Mouse (Mus musculus): ENCODE results near the gene Prlr.

Prlr gene

GRCm38 (mm10) chr15:10267251-10267650, 90.2 kb downstream of the Prlr start:
- Histone ChIP-seq H3K27me3 (ENCODE audit: insufficient read depth, low read length) (no peaks in the 10 kb centered on the region), H3K4me3 (replicated peaks; ENCODE audit: low read length) (no peak overlapping the region), H3K9me3 (ENCODE audit: low read length) (no peaks in the 10 kb centered on the region), H3K4me1 (replicated peaks; ENCODE audit: low read depth, low read length) (no peaks in the 10 kb centered on the region), H3K36me3 (ENCODE audit: insufficient read depth, low read length) (no peaks in the 10 kb centered on the region)
- no peak for TF ChIP-seq POU5F1 (IDR thresholded peaks at IDR 0.05; ENCODE audit: borderline replicate concordance, low read length)
- no peak for TF ChIP-seq CTCF (conservative IDR thresholded peaks at IDR 0.05; ENCODE audit: low read length)
- TF ChIP-seq NANOG (IDR thresholded peaks at IDR 0.05; ENCODE audit: borderline replicate concordance, low read length) = no peak

- Histone ChIP-seq H3K36me3 (ENCODE audit: insufficient read depth, low read length) (no peaks in the 10 kb centered on the region), H3K27me3 (ENCODE audit: insufficient read depth, low read length) (no peaks in the 10 kb centered on the region), H3K4me3 (replicated peaks; ENCODE audit: low read length) (no peak overlapping the region), H3K9me3 (ENCODE audit: low read length) (no peaks in the 10 kb centered on the region), H3K4me1 (replicated peaks; ENCODE audit: low read depth, low read length) (0 out of 2 replicates have a peak, but pooled peaks cover 4% of the 10 kb centered on the region)
- TF ChIP-seq CTCF (conservative IDR thresholded peaks at IDR 0.05; ENCODE audit: low read length) (no peak), POU5F1 (IDR thresholded peaks at IDR 0.05; ENCODE audit: borderline replicate concordance, low read length) (no peak), NANOG (IDR thresholded peaks at IDR 0.05; ENCODE audit: borderline replicate concordance, low read length) (no peak)
These were observed 99.3 kb downstream of the Prlr start for GRCm38 (mm10) chr15:10276386-10276785.

- no peaks in the 10 kb centered on the region for H3K36me3 ChIP-seq (ENCODE audit: insufficient read depth, low read length)
- no peaks in the 10 kb centered on the region for H3K27me3 ChIP-seq (ENCODE audit: insufficient read depth, low read length)
- peaks cover 4% of the 10 kb centered on the region; the same call in 1 of the 2 replicates for H3K9me3 ChIP-seq (ENCODE audit: low read length)
- H3K4me3 ChIP-seq (replicated peaks; ENCODE audit: low read length) = no peak overlapping the region
- TF ChIP-seq NANOG (IDR thresholded peaks at IDR 0.05; ENCODE audit: borderline replicate concordance, low read length) (no peak), CTCF (conservative IDR thresholded peaks at IDR 0.05; ENCODE audit: low read length) (no peak), POU5F1 (IDR thresholded peaks at IDR 0.05; ENCODE audit: borderline replicate concordance, low read length) (no peak)
- 0 out of 2 replicates have a peak, but pooled peaks cover 4% of the 10 kb centered on the region for H3K4me1 ChIP-seq (replicated peaks; ENCODE audit: low read depth, low read length)
These were observed 100.4 kb downstream of the Prlr start for GRCm38 (mm10) chr15:10277461-10277860.

GRCm38 (mm10) chr15:10281546-10281945, 104.5 kb downstream of the Prlr start:
- no peak overlapping the region for H3K4me3 ChIP-seq (replicated peaks; ENCODE audit: low read length)
- peaks cover 6% of the 10 kb centered on the region; the same call in 1 of the 2 replicates for H3K9me3 ChIP-seq (ENCODE audit: low read length)
- H3K36me3 ChIP-seq (ENCODE audit: insufficient read depth, low read length) = no peaks in the 10 kb centered on the region
- TF ChIP-seq CTCF (conservative IDR thresholded peaks at IDR 0.05; ENCODE audit: low read length) (no peak), POU5F1 (IDR thresholded peaks at IDR 0.05; ENCODE audit: borderline replicate concordance, low read length) (no peak), NANOG (IDR thresholded peaks at IDR 0.05; ENCODE audit: borderline replicate concordance, low read length) (no peak)
- 0 out of 2 replicates have a peak, but pooled peaks cover 2% of the 10 kb centered on the region for H3K4me1 ChIP-seq (replicated peaks; ENCODE audit: low read depth, low read length)
- H3K27me3 ChIP-seq (ENCODE audit: insufficient read depth, low read length) = no peaks in the 10 kb centered on the region

DNA sequence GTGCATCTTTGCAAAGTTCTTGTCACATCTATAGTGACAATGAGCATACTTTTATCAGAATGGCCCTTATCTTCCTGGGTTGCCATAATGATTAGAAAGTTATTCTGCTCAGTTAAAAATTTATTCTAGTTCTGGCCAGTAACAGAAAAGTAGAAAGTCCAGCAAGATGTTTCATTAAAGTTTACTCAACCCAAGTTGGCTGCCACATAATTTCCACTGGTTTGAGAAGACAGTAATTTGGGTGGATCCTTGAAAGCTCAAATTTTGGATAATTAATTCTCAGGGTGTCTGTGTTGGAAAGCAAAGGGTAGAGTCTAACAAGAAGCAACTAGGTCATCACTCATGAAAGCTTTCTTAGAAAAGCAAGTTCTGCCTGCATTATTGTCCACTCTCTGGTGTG, 106.6 kb downstream of the Prlr start:
- Histone ChIP-seq H3K27me3 (ENCODE audit: insufficient read depth, low read length) (no peaks in the 10 kb centered on the region), H3K4me1 (replicated peaks; ENCODE audit: low read depth, low read length) (no peaks in the 10 kb centered on the region)
- TF ChIP-seq POU5F1 (IDR thresholded peaks at IDR 0.05; ENCODE audit: borderline replicate concordance, low read length) (no peak), NANOG (IDR thresholded peaks at IDR 0.05; ENCODE audit: borderline replicate concordance, low read length) (no peak), CTCF (conservative IDR thresholded peaks at IDR 0.05; ENCODE audit: low read length) (no peak)

GRCm38 (mm10) chr15:10296570-10296969, 119.5 kb downstream of the Prlr start:
- Histone ChIP-seq H3K9me3 (ENCODE audit: low read length) (0 out of 2 replicates have a peak, but pooled peaks cover 4% of the 10 kb centered on the region), H3K4me1 (replicated peaks; ENCODE audit: low read depth, low read length) (peaks cover 8% of the 10 kb centered on the region; the same call in 1 of the 2 replicates), H3K36me3 (ENCODE audit: insufficient read depth, low read length) (no peaks in the 10 kb centered on the region), H3K27me3 (ENCODE audit: insufficient read depth, low read length) (no peaks in the 10 kb centered on the region), H3K4me3 (replicated peaks; ENCODE audit: low read length) (no peak overlapping the region)
- TF ChIP-seq CTCF (conservative IDR thresholded peaks at IDR 0.05; ENCODE audit: low read length) (no peak), POU5F1 (IDR thresholded peaks at IDR 0.05; ENCODE audit: borderline replicate concordance, low read length) (no peak), NANOG (IDR thresholded peaks at IDR 0.05; ENCODE audit: borderline replicate concordance, low read length) (no peak)

More for the DNA sequence above, 106.6 kb downstream of the Prlr start:
- H3K9me3 ChIP-seq (ENCODE audit: low read length) = peaks cover 6% of the 10 kb centered on the region; the same call in 1 of the 2 replicates
- no peak overlapping the region for H3K4me3 ChIP-seq (replicated peaks; ENCODE audit: low read length)
- H3K36me3 ChIP-seq (ENCODE audit: insufficient read depth, low read length) = no peaks in the 10 kb centered on the region

GRCm38 (mm10) chr15:10298058-10298457, 121.0 kb downstream of the Prlr start:
- H3K4me3 ChIP-seq (replicated peaks; ENCODE audit: low read length) = no peak overlapping the region
- H3K27me3 ChIP-seq (ENCODE audit: insufficient read depth, low read length) = no peaks in the 10 kb centered on the region

DNA sequence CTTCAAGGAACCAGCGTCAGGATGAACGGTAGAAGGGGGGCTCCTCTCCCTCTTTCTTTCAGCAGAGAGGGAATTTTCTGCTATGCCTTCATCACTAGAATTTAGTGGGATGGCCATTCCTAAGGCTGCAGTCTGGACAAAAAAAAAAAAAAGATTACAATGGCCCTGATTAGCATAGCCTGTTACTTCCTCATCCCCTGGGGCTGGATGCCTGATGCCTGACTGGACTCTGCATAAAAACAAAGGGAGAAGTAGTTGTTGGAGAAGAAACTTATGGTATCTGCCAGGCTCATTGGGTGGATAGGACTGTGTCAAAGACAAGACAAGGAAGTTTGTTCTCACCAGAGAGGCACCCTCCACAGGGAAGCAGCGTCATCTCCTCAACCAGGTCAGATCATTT, 122.4 kb downstream of the Prlr start:
- no peaks in the 10 kb centered on the region for H3K36me3 ChIP-seq (ENCODE audit: insufficient read depth, low read length)
- no peaks in the 10 kb centered on the region for H3K27me3 ChIP-seq (ENCODE audit: insufficient read depth, low read length)
- H3K4me3 ChIP-seq (replicated peaks; ENCODE audit: low read length) = no peak overlapping the region
- no peak for TF ChIP-seq NANOG (IDR thresholded peaks at IDR 0.05; ENCODE audit: borderline replicate concordance, low read length)
- no peak for TF ChIP-seq CTCF (conservative IDR thresholded peaks at IDR 0.05; ENCODE audit: low read length)
- no peak for TF ChIP-seq POU5F1 (IDR thresholded peaks at IDR 0.05; ENCODE audit: borderline replicate concordance, low read length)
- H3K9me3 ChIP-seq (ENCODE audit: low read length) = 0 out of 2 replicates have a peak, but pooled peaks cover 4% of the 10 kb centered on the region
- H3K4me1 ChIP-seq (replicated peaks; ENCODE audit: low read depth, low read length) = peaks cover 8% of the 10 kb centered on the region; the same call in 1 of the 2 replicates

More at GRCm38 (mm10) chr15:10298058-10298457, 121.0 kb downstream of the Prlr start:
- no peaks in the 10 kb centered on the region for H3K36me3 ChIP-seq (ENCODE audit: insufficient read depth, low read length)
- 0 out of 2 replicates have a peak, but pooled peaks cover 4% of the 10 kb centered on the region for H3K9me3 ChIP-seq (ENCODE audit: low read length)
- peaks cover 8% of the 10 kb centered on the region; the same call in 1 of the 2 replicates for H3K4me1 ChIP-seq (replicated peaks; ENCODE audit: low read depth, low read length)
- TF ChIP-seq CTCF (conservative IDR thresholded peaks at IDR 0.05; ENCODE audit: low read length) = no peak
- no peak for TF ChIP-seq NANOG (IDR thresholded peaks at IDR 0.05; ENCODE audit: borderline replicate concordance, low read length)
- TF ChIP-seq POU5F1 (IDR thresholded peaks at IDR 0.05; ENCODE audit: borderline replicate concordance, low read length) = no peak

- Histone ChIP-seq H3K4me3 (replicated peaks; ENCODE audit: low read length) (no peak overlapping the region), H3K9me3 (ENCODE audit: low read length) (peaks cover 7% of the 10 kb centered on the region; the same call in 1 of the 2 replicates), H3K36me3 (ENCODE audit: insufficient read depth, low read length) (no peaks in the 10 kb centered on the region), H3K27me3 (ENCODE audit: insufficient read depth, low read length) (no peaks in the 10 kb centered on the region), H3K4me1 (replicated peaks; ENCODE audit: low read depth, low read length) (no peaks in the 10 kb centered on the region)
- TF ChIP-seq NANOG (IDR thresholded peaks at IDR 0.05; ENCODE audit: borderline replicate concordance, low read length) (no peak), CTCF (conservative IDR thresholded peaks at IDR 0.05; ENCODE audit: low read length) (no peak), POU5F1 (IDR thresholded peaks at IDR 0.05; ENCODE audit: borderline replicate concordance, low read length) (no peak)
These were observed 129.4 kb downstream of the Prlr start for GRCm38 (mm10) chr15:10306461-10306860.
